Mouse (Mus musculus) kidney, embryonic 14.5 days (tissue): ENCODE data around the gene Dok1. TPM values are rescaled to one million over a fixed set of nuclear protein-coding genes. Genes with fewer than 3 reads are reported as not detected.
A peak's percentile ranks its signal among the peaks of the same experiment; 100 is the strongest.

ENCODE experiments used
- ATAC-seq: fragments of 200-750 bp; cut with Nextera tagmentation; 2 replicates; pipeline ENCODE4 v1.8.0; 2017; ENCODE audit warnings: moderate number of reproducible peaks, mild to moderate bottlenecking, moderate TSS enrichment, moderate library complexity; ENCODE audit not compliant: low FRiP score, low TSS enrichment
- H3K27ac ChIP-seq: fragments of 300-500 bp; sonication (generic); 2 replicates; pipeline ENCODE4 v1.5.1; 2014; ENCODE audit warnings: low read depth, mild to moderate bottlenecking, low read length, moderate library complexity, mixed read lengths
- H3K27me3 ChIP-seq: fragments of 300-500 bp; sonication (generic); 2 replicates; pipeline ENCODE4 v1.6.1; 2014; ENCODE audit warnings: mild to moderate bottlenecking, low read length; ENCODE audit not compliant: control insufficient read depth, insufficient read depth
- H3K36me3 ChIP-seq: fragments of 300-500 bp; sonication (generic); 2 replicates; pipeline ENCODE4 v1.6.1; 2014; ENCODE audit warnings: low read length, mixed read lengths; ENCODE audit not compliant: control insufficient read depth, insufficient read depth
- H3K4me1 ChIP-seq: fragments of 300-500 bp; sonication (generic); 2 replicates; pipeline ENCODE4 v1.6.1; 2014; ENCODE audit warnings: low read length, mixed read lengths; ENCODE audit not compliant: control insufficient read depth, insufficient read depth
- H3K4me2 ChIP-seq: fragments of 300-500 bp; sonication (generic); replicated peaks from 2 replicates; pipeline ENCODE4 v1.6.1; 2014; ENCODE audit warnings: low read depth, mild to moderate bottlenecking, low read length
- H3K4me3 ChIP-seq: fragments of 300-500 bp; sonication (generic); 2 replicates; pipeline ENCODE4 v1.5.1; 2014; ENCODE audit warnings: mild to moderate bottlenecking, low read length
- H3K9ac ChIP-seq: fragments of 300-500 bp; sonication (generic); 2 replicates; pipeline ENCODE4 v1.6.1; 2014; ENCODE audit warnings: low read depth, mild to moderate bottlenecking, low read length, moderate library complexity
- H3K9me3 ChIP-seq: fragments of 300-500 bp; sonication (generic); 2 replicates; pipeline ENCODE4 v1.6.1; 2016; ENCODE audit warnings: low read length; ENCODE audit not compliant: control insufficient read depth
- WGBS: fragments of 180-500 bp; shearing (Covaris S2); extraction: QIAGEN DNeasy Blood & Tissue Kit; methylation state at CpG from one replicate; pipeline ENCODE4 v1.1.7; 2014; 5-methylcytosine and 5-hydroxymethylcytosine counted together
- microRNA-seq: library from miRNA; unstranded; fragments of <30 nt; microRNA quantifications from one replicate; pipeline ENCODE4, GENCODE M21; 2016
- polyA plus RNA-seq: library from polyadenylated mRNA; unstranded; fragments of >200 nt; fragmentation: Nextera tagmentation; extraction: Ambion mirVana; gene quantifications from 2 replicates; pipeline ENCODE4 v1.2.1, GENCODE M21; 2014

The Dok1 gene
- polyA plus RNA-seq, 1 experiment from 2014 or later, result 8.8 TPM

- no peaks in the 10 kb centered on the region for H3K4me1 ChIP-seq
- H3K4me2 ChIP-seq, result no peak overlapping the region
- peak; percentile 88 for ATAC-seq
- H3K27ac ChIP-seq, result no peak overlapping the region
- 5% methylated on average over 9 of the region's 9 CpGs for WGBS
- no peaks in the 10 kb centered on the region for H3K27me3 ChIP-seq
- H3K36me3 ChIP-seq, result no peaks in the 10 kb centered on the region
- H3K9ac ChIP-seq, result no peak overlapping the region
- no peaks in the 10 kb centered on the region for H3K9me3 ChIP-seq
- H3K4me3 ChIP-seq, result no peak overlapping the region
Measured at GRCm38 (mm10) chr6:82987411-82987971, 45.8 kb downstream of the Dok1 start.

Small RNA genes lying within 50 kb of the gene (microRNA-seq; reads per million reads assigned to microRNA genes)
- gene Mir7040, result not detected

Other genes with a start within 250 kb of the Dok1 start
- gene Sema4f, start 93.7 kb downstream of the Dok1 start, polyA plus RNA-seq, result 0.57 and 0.87 TPM in 2 replicates
- gene M1ap, start 86.6 kb downstream of the Dok1 start, polyA plus RNA-seq, result 0.28 and 0.77 TPM in 2 replicates
- 12.0 and 14.3 TPM in 2 replicates for gene Loxl3, start 702 bp upstream of the Dok1 start, polyA plus RNA-seq
- gene Aup1, start 21.1 kb upstream of the Dok1 start, polyA plus RNA-seq, result 144 and 156 TPM in 2 replicates
- gene Htra2, start 21.8 kb upstream of the Dok1 start, polyA plus RNA-seq, result 51.1 and 64.9 TPM in 2 replicates
- gene Dqx1, start 24.4 kb upstream of the Dok1 start, polyA plus RNA-seq, result 1.9 and 2.6 TPM in 2 replicates
- gene Tlx2, start 36.8 kb upstream of the Dok1 start, polyA plus RNA-seq, result not detected in 2 replicates
- 36.7 and 51.2 TPM in 2 replicates for gene Pcgf1, start 44.4 kb upstream of the Dok1 start, polyA plus RNA-seq
- 8.3 and 8.8 TPM in 2 replicates for gene Lbx2, start 52.9 kb upstream of the Dok1 start, polyA plus RNA-seq
- 1.6 and 2.4 TPM in 2 replicates for gene Ccdc142, start 68.1 kb upstream of the Dok1 start, polyA plus RNA-seq
- gene Gm42688, start 68.1 kb upstream of the Dok1 start, polyA plus RNA-seq, result 2.4 and 3.5 TPM in 2 replicates
- 139 and 169 TPM in 2 replicates for gene Mrpl53, start 75.6 kb upstream of the Dok1 start, polyA plus RNA-seq
- gene Mogs, start 82.0 kb upstream of the Dok1 start, polyA plus RNA-seq, result 37.8 and 57.4 TPM in 2 replicates
- 123 and 125 TPM in 2 replicates for gene Wbp1, start 88.1 kb upstream of the Dok1 start, polyA plus RNA-seq
- 18.8 and 20.0 TPM in 2 replicates for gene Ino80b, start 92.0 kb upstream of the Dok1 start, polyA plus RNA-seq
- gene Rtkn, start 102.0 kb upstream of the Dok1 start, polyA plus RNA-seq, result 14.9 and 18.0 TPM in 2 replicates
- 6.2 and 8.6 TPM in 2 replicates for gene Wdr54, start 122.9 kb upstream of the Dok1 start, polyA plus RNA-seq
- gene 1700003E16Rik, start 122.9 kb upstream of the Dok1 start, polyA plus RNA-seq, result 0.94 and 0.96 TPM in 2 replicates
- 58.6 and 75.0 TPM in 2 replicates for gene Dctn1, start 132.4 kb upstream of the Dok1 start, polyA plus RNA-seq
- 0.13 and 0.45 TPM in 2 replicates for gene Slc4a5, start 186.4 kb upstream of the Dok1 start, polyA plus RNA-seq